8 mouse cellular contexts compared by ENCODE assay signal in genomic region chr3:123115770-123116527, GRCm38 (mm10).
A peak's percentile ranks its signal among the peaks of the same experiment; 100 is the strongest.
DNase-seq lines count a peak whose midpoint lies in the region; ATAC-seq lines count a peak whose summit lies in the region.

No protein-coding gene starts in this region.

- peak overlapping the region; percentile 74 for H3K9ac ChIP-seq in heart, embryonic 16.5 days (ENCODE audit: low read length)
- no peak overlapping the region for H3K9ac ChIP-seq in limb, embryonic 13.5 days

- H3K4me1 ChIP-seq in heart, embryonic 16.5 days (ENCODE audit: control insufficient read depth, insufficient read depth, low read length), result peaks cover 22% of the 10 kb centered on the region
- H3K4me1 ChIP-seq in limb, embryonic 13.5 days, result peaks cover 15% of the 10 kb centered on the region

- WGBS in heart, embryonic 16.5 days, result 8% methylated on average over 15 of the region's 15 CpGs
- 23% methylated on average over 15 of the region's 15 CpGs for WGBS in limb, embryonic 13.5 days

- H3K4me3 ChIP-seq in heart, embryonic 16.5 days (ENCODE audit: low read length), result peak overlapping the region; percentile 46
- peak overlapping the region; percentile 15; the same call in 1 of the 2 replicates for H3K4me3 ChIP-seq in limb, embryonic 13.5 days

- no peaks in the 10 kb centered on the region for H3K9me3 ChIP-seq in heart, embryonic 16.5 days (replicated peaks; ENCODE audit: control insufficient read depth, low read length)
- H3K9me3 ChIP-seq in limb, embryonic 13.5 days, result no peaks in the 10 kb centered on the region

- peak overlapping the region; percentile 97 for H3K27ac ChIP-seq in heart, embryonic 16.5 days (ENCODE audit: low read length)
- peak overlapping the region; percentile 48; the same call in 1 of the 2 replicates for H3K27ac ChIP-seq in limb, embryonic 13.5 days

- no peaks in the 10 kb centered on the region for H3K27me3 ChIP-seq in heart, embryonic 16.5 days (ENCODE audit: control insufficient read depth, insufficient read depth, low read length)
- H3K27me3 ChIP-seq in limb, embryonic 13.5 days, result no peaks in the 10 kb centered on the region

- H3K4me2 ChIP-seq in heart, embryonic 16.5 days (ENCODE audit: low read depth, low read length), result peak overlapping the region; percentile 66
- peak overlapping the region; percentile 53 for H3K4me2 ChIP-seq in limb, embryonic 13.5 days (replicated peaks)

- H3K36me3 ChIP-seq in heart, embryonic 16.5 days (ENCODE audit: control insufficient read depth, insufficient read depth), result peaks cover 23% of the 10 kb centered on the region
- H3K36me3 ChIP-seq in limb, embryonic 13.5 days, result peaks cover 12% of the 10 kb centered on the region; the same call in 1 of the 2 replicates

- ATAC-seq in heart, embryonic 16.5 days (replicated peaks; ENCODE audit: extremely low read depth, insufficient read depth, low FRiP score), result peak; percentile 84
- ATAC-seq in limb, embryonic 13.5 days (ENCODE audit: low FRiP score, low read depth), result peak; percentile 71

- DNase-seq in cerebellum, postnatal 10 days, result peak; percentile 39 to 41
- DNase-seq in cerebellum, postnatal 4 days (ENCODE audit: low spot score in 2 of 2), result no peak
- peak; percentile 50 for DNase-seq in 3T3-L1 (ENCODE audit: low read depth, low spot score)
- DNase-seq in embryo, embryonic 11 days, result peak; percentile 52
- DNase-seq in retina, postnatal 1 day, result peak; percentile 47
- no peak for DNase-seq in urinary bladder, postnatal 25 days (ENCODE audit: low spot score)

Comparison
In these comparisons a context has a peak if more than half of its experiments do, and no peak if none do; other contexts are left out.
1. DNase-seq: peak in cerebellum, postnatal 10 days (2 of 2), 3T3-L1 (single experiment), embryo, embryonic 11 days (single experiment) and retina, postnatal 1 day (single experiment); none in cerebellum, postnatal 4 days (0 of 2) and urinary bladder, postnatal 25 days (single experiment).